Mouse (Mus musculus) lung, postnatal 0 days (tissue): ENCODE results near the gene Cdadc1. TPM values are rescaled to one million over a fixed set of nuclear protein-coding genes. Genes with fewer than 3 reads are reported as not detected.

Experiments used
- ATAC-seq: fragments of 200-750 bp; cut with Nextera tagmentation; 2 replicates; pipeline ENCODE4 v1.8.0; 2017; ENCODE audit warnings: moderate library complexity
- DNase-seq: peaks from one replicate; pipeline ENCODE4 v3.0.0-alpha.2; 2016; ENCODE audit warnings: low spot score
- H3K27ac ChIP-seq: fragments of 300-500 bp; sonication (generic); 2 replicates; pipeline ENCODE4 v1.5.1; 2014; ENCODE audit warnings: antibody characterized with exemption, mild to moderate bottlenecking, low read length, mixed read lengths
- H3K27me3 ChIP-seq: fragments of 300-500 bp; sonication (generic); replicated peaks from 2 replicates; pipeline ENCODE4 v1.6.1; 2014; ENCODE audit warnings: low read length, mixed read lengths; ENCODE audit not compliant: insufficient read depth
- H3K36me3 ChIP-seq: fragments of 300-500 bp; sonication (generic); 2 replicates; pipeline ENCODE4 v1.6.1; 2014; ENCODE audit warnings: low read length, mixed read lengths; ENCODE audit not compliant: insufficient read depth
- H3K4me1 ChIP-seq: fragments of 300-500 bp; sonication (generic); 2 replicates; pipeline ENCODE4 v1.6.1; 2014; ENCODE audit warnings: antibody characterized with exemption, low read depth, low read length, mixed read lengths; ENCODE audit not compliant: insufficient read depth
- H3K4me2 ChIP-seq: fragments of 300-500 bp; sonication (generic); replicated peaks from 2 replicates; pipeline ENCODE4 v1.6.1; 2014; ENCODE audit warnings: low read depth, mild to moderate bottlenecking, low read length, moderate library complexity, mixed read lengths
- H3K4me3 ChIP-seq: fragments of 300-500 bp; sonication (generic); 2 replicates; pipeline ENCODE4 v1.5.1; 2014; ENCODE audit warnings: low read depth, low read length
- H3K9ac ChIP-seq: fragments of 300-500 bp; sonication (generic); replicated peaks from 2 replicates; pipeline ENCODE4 v1.6.1; 2014; ENCODE audit warnings: low read depth, mild to moderate bottlenecking
- H3K9me3 ChIP-seq: fragments of 300-500 bp; sonication (generic); 2 replicates; pipeline ENCODE4 v1.6.1; 2016; ENCODE audit warnings: low read length, mixed read lengths
- CTCF ChIP-seq: IDR thresholded peaks from 2 replicates; pipeline ENCODE4 v1.5.1; 2016; ENCODE audit warnings: antibody characterized with exemption, mild to moderate bottlenecking
- EP300 ChIP-seq: IDR thresholded peaks from 2 replicates; pipeline ENCODE4 v1.6.1; 2016; ENCODE audit warnings: antibody characterized with exemption, mild to moderate bottlenecking, control low read depth
- WGBS: fragments of 180-500 bp; shearing (Covaris S2); extraction: QIAGEN DNeasy Blood & Tissue Kit; methylation state at CpG from one replicate; pipeline ENCODE4 v1.1.7; 2014; 5-methylcytosine and 5-hydroxymethylcytosine counted together
- polyA plus RNA-seq: library from polyadenylated mRNA; unstranded; fragments of >200 nt; fragmentation: Nextera tagmentation; extraction: Ambion mirVana; gene quantifications from 2 replicates; pipeline ENCODE4 v1.2.1, GENCODE M21; 2015

Cdadc1 gene
- polyA plus RNA-seq, 1 experiment from 2014 or later = 42.3 TPM

GRCm38 (mm10) chr14:59638906-59639703 is 41.3 kb upstream of the Cdadc1 start:
- TF ChIP-seq CTCF (no peak), EP300 (no peak)
- Histone ChIP-seq H3K9me3 (no peaks in the 10 kb centered on the region), H3K27me3 (no peaks in the 10 kb centered on the region), H3K4me2 (no peak overlapping the region), H3K4me1 (no peaks in the 10 kb centered on the region), H3K27ac (no peak overlapping the region), H3K36me3 (no peaks in the 10 kb centered on the region), H3K9ac (no peak overlapping the region), H3K4me3 (no peak overlapping the region)
- 35% methylated on average over 7 of the region's 7 CpGs for WGBS
- no peak for DNase-seq
- ATAC-seq = no peak

DNA sequence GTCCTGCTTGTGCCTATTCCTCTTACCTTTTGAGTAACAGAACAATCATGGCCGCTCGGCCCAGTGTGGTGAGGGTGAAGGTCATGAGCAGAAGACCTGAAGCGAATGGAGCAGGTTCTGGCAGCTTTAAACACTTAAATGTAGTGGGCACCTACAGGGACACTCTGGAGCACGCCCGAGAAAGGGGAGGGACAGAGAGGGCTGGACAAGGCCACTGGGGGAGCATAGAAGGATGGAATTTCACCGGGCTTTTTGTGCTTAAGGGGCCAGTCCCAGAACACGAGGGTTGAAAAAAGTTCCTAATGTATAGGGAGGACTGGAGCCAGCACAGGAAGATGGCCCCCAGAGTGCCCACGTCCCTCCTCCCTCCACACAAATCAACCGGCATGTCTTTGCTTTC is 36.2 kb upstream of the Cdadc1 start:
- Histone ChIP-seq H3K36me3 (no peaks in the 10 kb centered on the region), H3K9me3 (no peaks in the 10 kb centered on the region), H3K27ac (no peak overlapping the region), H3K4me1 (no peaks in the 10 kb centered on the region), H3K4me2 (no peak overlapping the region), H3K9ac (no peak overlapping the region), H3K27me3 (no peaks in the 10 kb centered on the region), H3K4me3 (no peak overlapping the region)
- TF ChIP-seq CTCF (no peak), EP300 (no peak)
- DNase-seq = no peak
- 75% methylated on average over 9 of the region's 9 CpGs for WGBS
- no peak for ATAC-seq

DNA sequence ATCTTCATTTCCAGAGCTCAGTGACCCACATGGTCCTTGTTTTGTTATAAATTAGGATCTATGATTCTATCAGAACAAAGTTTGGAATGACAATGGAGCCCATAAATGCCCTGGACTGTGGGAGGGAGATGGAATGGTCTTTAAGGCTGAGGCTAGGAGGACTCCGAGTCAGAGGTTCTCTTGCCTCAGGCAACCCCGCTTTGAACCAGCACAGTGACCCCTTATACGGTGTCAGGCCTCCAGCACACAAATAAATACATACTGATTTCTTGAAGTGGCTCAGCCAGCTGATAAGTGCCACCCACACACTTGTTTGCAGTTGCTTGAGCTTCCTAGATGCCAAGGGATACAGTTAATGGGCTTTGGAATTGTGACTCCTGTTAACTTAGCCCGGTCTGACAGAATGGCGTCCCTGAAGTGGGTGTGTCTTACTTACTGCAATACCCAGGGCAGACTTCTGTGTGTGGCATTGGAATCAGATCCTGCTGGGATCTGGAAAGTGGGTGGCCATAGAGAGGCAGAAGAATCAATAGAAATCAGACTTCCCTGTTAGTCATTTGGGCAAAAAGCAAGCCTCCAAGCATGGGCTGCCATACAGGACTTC is 35.6 kb upstream of the Cdadc1 start:
- ATAC-seq = no peak
- H3K27me3 ChIP-seq = no peaks in the 10 kb centered on the region
- no peaks in the 10 kb centered on the region for H3K9me3 ChIP-seq
- no peak overlapping the region for H3K9ac ChIP-seq
- 62% methylated on average over 5 of the region's 5 CpGs for WGBS
- TF ChIP-seq EP300 (no peak), CTCF (no peak)
- H3K27ac ChIP-seq = no peak overlapping the region
- no peak overlapping the region for H3K4me3 ChIP-seq
- H3K36me3 ChIP-seq = no peaks in the 10 kb centered on the region
- H3K4me2 ChIP-seq = no peak overlapping the region
- H3K4me1 ChIP-seq = no peaks in the 10 kb centered on the region
- DNase-seq = no peak

GRCm38 (mm10) chr14:59632067-59632466 is 34.3 kb upstream of the Cdadc1 start:
- Histone ChIP-seq H3K36me3 (no peaks in the 10 kb centered on the region), H3K9me3 (no peaks in the 10 kb centered on the region), H3K4me2 (no peak overlapping the region), H3K9ac (no peak overlapping the region), H3K27me3 (no peaks in the 10 kb centered on the region), H3K4me3 (no peak overlapping the region), H3K27ac (no peak overlapping the region), H3K4me1 (no peaks in the 10 kb centered on the region)
- TF ChIP-seq CTCF (no peak), EP300 (no peak)
- 83% methylated on average over 6 of the region's 6 CpGs for WGBS
- no peak for ATAC-seq
- DNase-seq = no peak

DNA sequence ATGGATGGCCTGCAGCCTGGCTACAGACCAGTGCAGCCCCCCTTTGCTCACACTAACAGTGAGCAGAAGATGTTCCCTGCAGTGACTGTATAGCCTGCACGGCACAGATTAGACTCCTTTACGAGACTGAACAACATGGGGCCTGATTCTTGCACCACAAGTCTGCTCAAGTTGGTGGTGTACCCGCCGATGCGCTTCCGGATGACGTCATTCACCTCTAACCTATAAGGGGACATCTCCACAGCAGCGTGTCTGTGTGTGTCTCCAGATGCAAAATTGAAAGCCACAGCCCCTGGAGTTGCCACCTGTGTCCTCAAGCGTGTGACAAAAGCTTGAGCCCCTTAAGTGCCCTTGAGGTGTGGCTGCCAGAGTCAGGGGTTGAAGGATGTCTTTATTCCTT is 32.3 kb upstream of the Cdadc1 start:
- H3K9ac ChIP-seq = no peak overlapping the region
- DNase-seq = no peak
- no peak overlapping the region for H3K4me2 ChIP-seq
- TF ChIP-seq EP300 (no peak), CTCF (no peak)
- H3K9me3 ChIP-seq = no peaks in the 10 kb centered on the region
- H3K27me3 ChIP-seq = no peaks in the 10 kb centered on the region
- H3K27ac ChIP-seq = no peak overlapping the region
- H3K4me1 ChIP-seq = no peaks in the 10 kb centered on the region
- no peak overlapping the region for H3K4me3 ChIP-seq
- ATAC-seq = no peak
- WGBS = 86% methylated on average over 9 of the region's 9 CpGs
- no peaks in the 10 kb centered on the region for H3K36me3 ChIP-seq

DNA sequence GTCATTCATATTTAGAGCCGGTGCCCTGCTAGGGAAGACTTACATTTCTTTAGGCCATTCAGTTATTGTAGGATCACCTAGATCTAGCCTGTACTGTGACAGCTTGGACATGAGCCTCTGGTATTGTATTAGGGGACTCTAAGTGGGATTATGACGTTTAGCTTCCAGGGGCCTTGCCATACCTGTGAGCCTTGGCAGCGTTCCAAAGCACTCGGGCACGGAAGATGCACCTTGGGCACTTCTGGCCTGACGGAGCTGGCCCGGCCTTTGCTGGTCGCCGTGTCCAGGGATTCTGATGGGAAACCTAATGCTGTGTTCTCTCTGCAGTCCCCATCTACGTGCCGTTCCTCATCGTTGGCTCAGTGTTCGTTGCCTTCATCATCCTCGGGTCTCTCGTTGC is 31.5 kb upstream of the Cdadc1 start:
- Histone ChIP-seq H3K4me1 (no peaks in the 10 kb centered on the region), H3K4me3 (no peak overlapping the region), H3K9ac (no peak overlapping the region), H3K4me2 (no peak overlapping the region), H3K27me3 (no peaks in the 10 kb centered on the region), H3K36me3 (no peaks in the 10 kb centered on the region), H3K27ac (no peak overlapping the region), H3K9me3 (no peaks in the 10 kb centered on the region)
- ATAC-seq (no peak), DNase-seq (no peak)
- no peak for TF ChIP-seq EP300
- no peak for TF ChIP-seq CTCF
- 86% methylated on average over 15 of the region's 15 CpGs for WGBS
